Comparison of ENCODE assay signal across 8 mouse cellular contexts in the genomic region with DNA sequence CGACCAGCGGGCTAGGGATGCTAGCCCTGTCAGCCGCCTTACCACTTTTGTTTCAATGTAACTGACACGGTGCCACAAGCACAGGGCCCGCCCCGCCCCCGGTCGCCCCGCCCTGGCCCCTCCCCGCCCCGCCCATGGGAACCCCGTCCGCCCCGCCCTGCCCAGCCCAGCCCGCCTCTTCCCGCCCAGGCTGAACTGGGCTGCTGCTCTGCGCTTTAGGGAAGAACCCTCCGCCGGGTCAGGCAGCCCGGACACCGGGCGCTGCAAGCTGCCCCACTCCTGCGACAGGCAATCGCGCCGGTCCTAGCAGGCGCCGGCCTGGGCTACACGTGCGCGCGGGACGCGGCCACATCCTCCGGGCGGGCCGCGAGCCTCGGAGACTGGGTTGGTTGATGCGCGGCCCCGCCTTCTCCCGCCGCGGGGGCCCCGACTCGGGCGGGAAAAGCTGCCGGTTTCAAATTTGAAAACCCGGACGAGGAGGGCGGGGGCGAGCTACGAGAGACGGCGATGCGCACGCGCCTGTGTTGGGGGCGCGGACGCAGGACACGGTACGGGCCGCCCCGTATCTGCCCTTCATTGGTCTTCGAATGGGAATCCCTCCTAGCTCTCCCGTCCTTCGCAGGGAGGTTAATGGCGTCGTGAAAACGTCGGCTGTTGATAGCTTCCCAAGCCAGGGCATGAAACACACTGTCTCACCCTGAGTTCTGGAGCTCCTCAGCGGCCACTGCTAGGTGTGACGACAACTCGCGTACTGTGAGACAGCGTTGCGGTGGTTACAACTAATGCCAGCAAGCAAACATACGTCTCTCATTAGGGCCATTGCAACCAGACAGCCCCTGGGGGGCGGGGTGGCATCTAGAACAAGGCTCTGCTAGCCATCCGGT. TPM values are rescaled to one million over a fixed set of nuclear protein-coding genes. Genes with fewer than 3 reads are reported as not detected.
A peak's percentile ranks its signal among the peaks of the same experiment; 100 is the strongest.
DNase-seq lines count a peak whose midpoint lies in the region; ATAC-seq and TF ChIP-seq lines count a peak whose summit lies in the region.

A gene (minus strand): TSS at position 141 of the 884 bp plus-strand sequence.

- H3ac ChIP-seq in C2C12 (ENCODE audit: control insufficient read depth, insufficient read length, low read depth) = peak within 1 kb of the TSS; percentile 80

- TF ChIP-seq CTCF in C2C12 (IDR thresholded peaks at IDR 0.05; ENCODE audit: control insufficient read depth, insufficient read depth, insufficient read length) = no peak

- H3K4me2 ChIP-seq in embryonic facial prominence, embryonic 14.5 days (ENCODE audit: low read depth, low read length) = peak within 1 kb of the TSS; percentile 92
- peak within 1 kb of the TSS; percentile 95 for H3K4me2 ChIP-seq in kidney, embryonic 14.5 days (replicated peaks; ENCODE audit: low read depth, low read length)
- H3K4me2 ChIP-seq in liver, embryonic 12.5 days = peak within 1 kb of the TSS; percentile 78

- ATAC-seq in embryonic facial prominence, embryonic 14.5 days (ENCODE audit: low read depth) = peak; percentile 88
- peak; percentile 82 for ATAC-seq in kidney, embryonic 14.5 days (ENCODE audit: low FRiP score, low TSS enrichment)
- ATAC-seq in liver, embryonic 12.5 days = peak; percentile 85

- peak; percentile 56 to 83 for DNase-seq in adrenal gland, postnatal 4 days (ENCODE audit: low spot score in 2 of 2)
- peak; percentile 93 for DNase-seq in embryonic facial prominence, embryonic 14.5 days (ENCODE audit: low spot score)
- peak; percentile 96 for DNase-seq in heart, embryonic 10.5 days (ENCODE audit: low spot score)
- DNase-seq in naive thymus-derived CD4-positive, alpha-beta T cell, adult 2 months (ENCODE audit: low read depth) = peak; percentile 91
- peak; percentile 84 for DNase-seq in splenic B cell, adult 2 months (ENCODE audit: low read depth, low spot score)

- peaks cover 16% of the 10 kb centered on the region for H3K79me2 ChIP-seq in C2C12 (ENCODE audit: control insufficient read depth, insufficient read depth)

- H3K27ac ChIP-seq in embryonic facial prominence, embryonic 14.5 days (replicated peaks; ENCODE audit: low read depth, low read length) = peak within 1 kb of the TSS; percentile 89
- peak within 1 kb of the TSS; percentile 96 for H3K27ac ChIP-seq in heart, embryonic 10.5 days
- peak within 1 kb of the TSS; percentile 90 for H3K27ac ChIP-seq in kidney, embryonic 14.5 days (ENCODE audit: low read depth, low read length)
- peak within 1 kb of the TSS; percentile 92 for H3K27ac ChIP-seq in liver, embryonic 12.5 days

- H3K27me3 ChIP-seq in C2C12 (ENCODE audit: control insufficient read depth, insufficient read depth, insufficient read length) = no peaks in the 10 kb centered on the region
- H3K27me3 ChIP-seq in embryonic facial prominence, embryonic 14.5 days (replicated peaks; ENCODE audit: control insufficient read depth, insufficient read depth, low read length) = no peaks in the 10 kb centered on the region
- peaks cover 7% of the 10 kb centered on the region; the same call in 1 of the 2 replicates for H3K27me3 ChIP-seq in heart, embryonic 10.5 days (ENCODE audit: insufficient read depth, poor library complexity, severe bottlenecking)
- no peaks in the 10 kb centered on the region for H3K27me3 ChIP-seq in kidney, embryonic 14.5 days (ENCODE audit: control insufficient read depth, insufficient read depth, low read length)
- H3K27me3 ChIP-seq in liver, embryonic 12.5 days (replicated peaks) = 0 out of 2 replicates have a peak, but pooled peaks cover 15% of the 10 kb centered on the region
- no peaks in the 10 kb centered on the region for H3K27me3 ChIP-seq in splenic B cell, adult 2 months (ENCODE audit: control insufficient read depth, insufficient read depth, low read length, poor library complexity, severe bottlenecking)

- peak within 1 kb of the TSS; percentile 73 for H3K9ac ChIP-seq in embryonic facial prominence, embryonic 14.5 days (ENCODE audit: low read depth, low read length)
- H3K9ac ChIP-seq in kidney, embryonic 14.5 days (ENCODE audit: low read depth, low read length) = peak within 1 kb of the TSS; percentile 58
- peak within 1 kb of the TSS; percentile 84 for H3K9ac ChIP-seq in liver, embryonic 12.5 days

- peaks cover 13% of the 10 kb centered on the region for H3K36me3 ChIP-seq in C2C12 (ENCODE audit: control insufficient read depth, insufficient read depth)
- H3K36me3 ChIP-seq in embryonic facial prominence, embryonic 14.5 days (ENCODE audit: control insufficient read depth, insufficient read depth, low read length) = peaks cover 16% of the 10 kb centered on the region
- peaks cover 15% of the 10 kb centered on the region for H3K36me3 ChIP-seq in heart, embryonic 10.5 days
- peaks cover 12% of the 10 kb centered on the region for H3K36me3 ChIP-seq in kidney, embryonic 14.5 days (ENCODE audit: control insufficient read depth, insufficient read depth, low read length)
- peaks cover 33% of the 10 kb centered on the region for H3K36me3 ChIP-seq in liver, embryonic 12.5 days
- peaks cover 6% of the 10 kb centered on the region; the same call in 1 of the 2 replicates for H3K36me3 ChIP-seq in splenic B cell, adult 2 months (ENCODE audit: control insufficient read depth, insufficient read depth, low read length, poor library complexity, severe bottlenecking)

- H3K9me3 ChIP-seq in embryonic facial prominence, embryonic 14.5 days (ENCODE audit: control insufficient read depth, low read length) = no peaks in the 10 kb centered on the region
- H3K9me3 ChIP-seq in heart, embryonic 10.5 days = no peaks in the 10 kb centered on the region
- no peaks in the 10 kb centered on the region for H3K9me3 ChIP-seq in kidney, embryonic 14.5 days (ENCODE audit: control insufficient read depth, low read length)
- H3K9me3 ChIP-seq in liver, embryonic 12.5 days (replicated peaks) = no peaks in the 10 kb centered on the region

- under 1% methylated on average over 29 of the region's 82 CpGs for WGBS in embryonic facial prominence, embryonic 14.5 days
- under 1% methylated on average over 78 of the region's 82 CpGs for WGBS in heart, embryonic 10.5 days
- WGBS in kidney, embryonic 14.5 days = under 1% methylated on average over 78 of the region's 82 CpGs
- under 1% methylated on average over 70 of the region's 82 CpGs for WGBS in liver, embryonic 12.5 days (ENCODE audit: insufficient replicate concordance)

- peaks cover 17% of the 10 kb centered on the region; the same call in 1 of the 2 replicates for H3K4me1 ChIP-seq in embryonic facial prominence, embryonic 14.5 days (ENCODE audit: control insufficient read depth, insufficient read depth, low read length)
- H3K4me1 ChIP-seq in heart, embryonic 10.5 days = peaks cover 43% of the 10 kb centered on the region
- peaks cover 20% of the 10 kb centered on the region for H3K4me1 ChIP-seq in kidney, embryonic 14.5 days (ENCODE audit: control insufficient read depth, insufficient read depth, low read length)
- peaks cover 57% of the 10 kb centered on the region for H3K4me1 ChIP-seq in liver, embryonic 12.5 days

- H3K4me3 ChIP-seq in C2C12 (ENCODE audit: insufficient read depth, poor library complexity, severe bottlenecking) = peak within 1 kb of the TSS; percentile 46
- peak within 1 kb of the TSS; percentile 75 for H3K4me3 ChIP-seq in embryonic facial prominence, embryonic 14.5 days (ENCODE audit: low read depth, low read length)
- peak within 1 kb of the TSS; percentile 82 for H3K4me3 ChIP-seq in heart, embryonic 10.5 days
- peak within 1 kb of the TSS; percentile 52 for H3K4me3 ChIP-seq in kidney, embryonic 14.5 days (ENCODE audit: low read length)
- H3K4me3 ChIP-seq in liver, embryonic 12.5 days = peak within 1 kb of the TSS; percentile 77

- H3K79me3 ChIP-seq in C2C12 (ENCODE audit: low read depth) = peaks cover 5% of the 10 kb centered on the region

TF ChIP-seq in C2C12, 6 proteins besides CTCF, POLR2A, EP300 and RAD21:
- TF ChIP-seq USF1 (IDR thresholded peaks at IDR 0.05; ENCODE audit: low read depth) (no peak), FOSL1 (IDR thresholded peaks at IDR 0.05; ENCODE audit: insufficient read depth, low read length, poor library complexity, severe bottlenecking) (no peak), CEBPB (IDR thresholded peaks at IDR 0.05; ENCODE audit: low read depth) (no peak), MAX (IDR thresholded peaks at IDR 0.05) (peak; percentile 56), MYOD1 (IDR thresholded peaks at IDR 0.05; ENCODE audit: control insufficient read depth, insufficient read length, low read depth) (no peak), MYOG (IDR thresholded peaks at IDR 0.05; ENCODE audit: control insufficient read depth, extremely low read depth, insufficient read length) (no peak)

RNA-seq across cellular contexts. Expression of the gene that starts here (rescaled TPM):
- polyA plus RNA-seq in C2C12 (2012; fragmentation: generic; extraction: Trizol) = 49.8 TPM
- 10 to 100 TPM; 16.2 to 18.0 TPM for total RNA-seq in adrenal gland, postnatal 4 days (2021)
- 36.0 and 39.4 TPM in 2 replicates for polyA plus RNA-seq in embryonic facial prominence, embryonic 14.5 days (2014; fragmentation: Nextera tagmentation; extraction: Ambion mirVana)
- polyA plus RNA-seq in heart, embryonic 10.5 days (2016; fragmentation: Nextera tagmentation; extraction: Ambion mirVana) = 14.3 and 15.0 TPM in 2 replicates
- polyA plus RNA-seq in kidney, embryonic 14.5 days (2014; fragmentation: Nextera tagmentation; extraction: Ambion mirVana) = 25.7 and 31.2 TPM in 2 replicates
- polyA plus RNA-seq in liver, embryonic 12.5 days (2016; fragmentation: Nextera tagmentation; extraction: Ambion mirVana) = 18.5 and 19.7 TPM in 2 replicates

Comparison
In these comparisons a context has a peak if more than half of its experiments do, and no peak if none do; other contexts are left out.
1. Peak in every context shown above with its lines: DNase-seq, ATAC-seq, H3K4me3 ChIP-seq and H3K27ac ChIP-seq.